Mouse (Mus musculus) small intestine, adult 2 months (tissue): ENCODE measurements at regions not wholly inside any gene's neighbourhood (a gene's known extent, or its start where the extent isn't known, plus 50 kb on each side); places are given as distances from the start of the nearest gene placed in this dataset.

Experiments used
- CTCF ChIP-seq: fragments of 200-500 bp; IDR thresholded peaks from 2 replicates; pipeline ENCODE4 v1.5.1; 2012; ENCODE audit warnings: low read depth, mild to moderate bottlenecking, control low read depth, inconsistent platforms, low read length, moderate library complexity, mixed read lengths; ENCODE audit not compliant: insufficient replicate concordance, insufficient read length; ENCODE audit errors: extremely low read depth
- POLR2A ChIP-seq: fragments of 200-500 bp; IDR thresholded peaks from 2 replicates; pipeline ENCODE4 v1.6.1; 2012; ENCODE audit warnings: low read depth, mild to moderate bottlenecking, control low read depth, inconsistent platforms, low read length, moderate library complexity

GRCm38 (mm10) chr2:148562041-148562440, 110.4 kb upstream of the Nxt1 start:
- TF ChIP-seq POLR2A, result no peak
- no peak for TF ChIP-seq CTCF
